Mouse (Mus musculus): ENCODE measurements around the gene Rev3l. TPM values are rescaled to one million over a fixed set of nuclear protein-coding genes. Genes with fewer than 3 reads are reported as not detected.

The Rev3l gene
- polyA plus RNA-seq, 1 experiment from 2014 or later, result 3.1 TPM

GRCm38 (mm10) chr10:39773940-39774726 is 42.2 kb downstream of the Rev3l start:
- no peak overlapping the region for H3K4me2 ChIP-seq (ENCODE audit: low read depth, low read length)
- no peak overlapping the region for H3K4me3 ChIP-seq (ENCODE audit: low read depth, low read length)
- no peaks in the 10 kb centered on the region; the same call in none of the 2 replicates for H3K4me1 ChIP-seq (ENCODE audit: control insufficient read depth, low read depth, low read length)
- 42% methylated on average over 9 of the region's 9 CpGs for WGBS (ENCODE audit: insufficient replicate concordance)
- no peak for ATAC-seq (ENCODE audit: low read depth)
- H3K9me3 ChIP-seq (replicated peaks; ENCODE audit: control insufficient read depth, low read length), result no peaks in the 10 kb centered on the region
- H3K36me3 ChIP-seq (ENCODE audit: control insufficient read depth, insufficient read depth), result no peaks in the 10 kb centered on the region
- no peaks in the 10 kb centered on the region for H3K27me3 ChIP-seq (ENCODE audit: control insufficient read depth, insufficient read depth, low read depth, low read length)
- H3K9ac ChIP-seq (ENCODE audit: low read depth, low read length), result no peak overlapping the region
- no peak overlapping the region for H3K27ac ChIP-seq (ENCODE audit: low read length)

GRCm38 (mm10) chr10:39776927-39777326 is 45.0 kb downstream of the Rev3l start:
- H3K36me3 ChIP-seq (ENCODE audit: control insufficient read depth, insufficient read depth), result no peaks in the 10 kb centered on the region
- ATAC-seq (ENCODE audit: low read depth), result no peak
- H3K4me2 ChIP-seq (ENCODE audit: low read depth, low read length), result no peak overlapping the region
- H3K4me1 ChIP-seq (ENCODE audit: control insufficient read depth, low read depth, low read length), result no peaks in the 10 kb centered on the region; the same call in none of the 2 replicates
- no peak overlapping the region for H3K27ac ChIP-seq (ENCODE audit: low read length)
- no peak overlapping the region for H3K9ac ChIP-seq (ENCODE audit: low read depth, low read length)
- no peak overlapping the region for H3K4me3 ChIP-seq (ENCODE audit: low read depth, low read length)
- no peaks in the 10 kb centered on the region for H3K27me3 ChIP-seq (ENCODE audit: control insufficient read depth, insufficient read depth, low read depth, low read length)
- no peaks in the 10 kb centered on the region for H3K9me3 ChIP-seq (replicated peaks; ENCODE audit: control insufficient read depth, low read length)
- WGBS (ENCODE audit: insufficient replicate concordance), result 68% methylated on average over 3 of the region's 3 CpGs

- no peak for ATAC-seq (ENCODE audit: low read depth)
These were observed 46.4 kb downstream of the Rev3l start for GRCm38 (mm10) chr10:39778305-39778704.

GRCm38 (mm10) chr10:39785241-39785640 is 53.3 kb downstream of the Rev3l start:
- no peak for ATAC-seq (ENCODE audit: low read depth)
- H3K9me3 ChIP-seq (replicated peaks; ENCODE audit: control insufficient read depth, low read length), result no peaks in the 10 kb centered on the region
- no peak overlapping the region for H3K9ac ChIP-seq (ENCODE audit: low read depth, low read length)
- H3K4me2 ChIP-seq (ENCODE audit: low read depth, low read length), result no peak overlapping the region
- WGBS (ENCODE audit: insufficient replicate concordance), result 42% methylated on average over 3 of the region's 3 CpGs
- no peaks in the 10 kb centered on the region for H3K27me3 ChIP-seq (ENCODE audit: control insufficient read depth, insufficient read depth, low read depth, low read length)
- H3K4me3 ChIP-seq (ENCODE audit: low read depth, low read length), result no peak overlapping the region
- no peak overlapping the region for H3K27ac ChIP-seq (ENCODE audit: low read length)
- no peaks in the 10 kb centered on the region for H3K36me3 ChIP-seq (ENCODE audit: control insufficient read depth, insufficient read depth)
- H3K4me1 ChIP-seq (ENCODE audit: control insufficient read depth, low read depth, low read length), result no peaks in the 10 kb centered on the region

More at GRCm38 (mm10) chr10:39778305-39778704, 46.4 kb downstream of the Rev3l start:
- H3K4me1 ChIP-seq (ENCODE audit: control insufficient read depth, low read depth, low read length), result no peaks in the 10 kb centered on the region; the same call in none of the 2 replicates
- WGBS (ENCODE audit: insufficient replicate concordance), result 41% methylated on average over 4 of the region's 4 CpGs
- H3K9me3 ChIP-seq (replicated peaks; ENCODE audit: control insufficient read depth, low read length), result no peaks in the 10 kb centered on the region
- no peak overlapping the region for H3K4me3 ChIP-seq (ENCODE audit: low read depth, low read length)
- H3K27me3 ChIP-seq (ENCODE audit: control insufficient read depth, insufficient read depth, low read depth, low read length), result no peaks in the 10 kb centered on the region
- no peak overlapping the region for H3K9ac ChIP-seq (ENCODE audit: low read depth, low read length)
- no peak overlapping the region for H3K4me2 ChIP-seq (ENCODE audit: low read depth, low read length)
- no peaks in the 10 kb centered on the region for H3K36me3 ChIP-seq (ENCODE audit: control insufficient read depth, insufficient read depth)
- H3K27ac ChIP-seq (ENCODE audit: low read length), result no peak overlapping the region

DNA sequence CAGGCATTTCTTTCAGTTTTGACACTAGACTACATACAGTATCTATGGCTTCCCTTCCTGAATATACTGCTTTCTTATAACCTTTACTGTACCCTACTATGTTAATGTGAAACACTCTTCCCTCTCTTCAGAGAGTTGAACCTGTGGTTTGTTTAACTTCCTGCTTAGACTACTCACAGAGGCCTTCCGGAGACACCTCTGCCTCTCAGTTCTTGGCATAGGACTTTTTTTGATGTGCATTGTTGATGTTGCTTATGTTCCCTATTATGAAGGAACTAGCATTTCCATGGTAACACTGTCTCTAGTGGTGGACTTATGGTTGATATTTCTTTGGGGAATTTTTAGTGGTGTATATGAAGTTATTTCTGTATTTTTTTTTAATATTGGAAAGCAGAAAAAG is 61.4 kb downstream of the Rev3l start:
- Histone ChIP-seq H3K27me3 (ENCODE audit: control insufficient read depth, insufficient read depth, low read depth, low read length) (no peaks in the 10 kb centered on the region), H3K9ac (ENCODE audit: low read depth, low read length) (no peak overlapping the region), H3K4me1 (ENCODE audit: control insufficient read depth, low read depth, low read length) (no peaks in the 10 kb centered on the region), H3K27ac (ENCODE audit: low read length) (no peak overlapping the region), H3K4me3 (ENCODE audit: low read depth, low read length) (no peak overlapping the region), H3K9me3 (replicated peaks; ENCODE audit: control insufficient read depth, low read length) (no peaks in the 10 kb centered on the region), H3K36me3 (ENCODE audit: control insufficient read depth, insufficient read depth) (peaks cover 4% of the 10 kb centered on the region), H3K4me2 (ENCODE audit: low read depth, low read length) (no peak overlapping the region)
- 51% methylated on average over 1 of the region's 1 CpGs for WGBS (ENCODE audit: insufficient replicate concordance)
- ATAC-seq (ENCODE audit: low read depth), result no peak

DNA sequence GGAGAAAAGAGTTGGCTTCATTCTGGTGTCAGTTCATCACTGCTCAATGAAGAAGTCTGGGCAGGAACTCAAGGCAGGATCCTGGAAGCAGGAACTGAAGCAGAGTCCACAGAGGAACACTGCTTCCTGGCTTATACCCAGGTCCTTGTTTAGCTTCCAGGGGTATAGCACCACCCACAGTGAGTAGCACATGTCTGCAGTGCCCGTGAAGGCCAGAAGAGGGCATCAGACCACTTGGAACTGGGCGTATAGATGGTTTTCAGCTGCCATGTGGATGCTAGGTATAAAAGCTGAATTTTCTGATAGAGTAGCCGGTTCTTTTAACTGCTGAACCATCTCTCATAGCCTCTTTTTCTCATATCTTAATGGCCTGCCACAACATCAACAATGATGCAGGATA is 79.6 kb downstream of the Rev3l start:
- WGBS (ENCODE audit: insufficient replicate concordance), result 50% methylated on average over 3 of the region's 3 CpGs
- Histone ChIP-seq H3K4me2 (ENCODE audit: low read depth, low read length) (no peak overlapping the region), H3K9ac (ENCODE audit: low read depth, low read length) (no peak overlapping the region), H3K4me1 (ENCODE audit: control insufficient read depth, low read depth, low read length) (no peaks in the 10 kb centered on the region), H3K27ac (ENCODE audit: low read length) (no peak overlapping the region), H3K4me3 (ENCODE audit: low read depth, low read length) (no peak overlapping the region), H3K9me3 (replicated peaks; ENCODE audit: control insufficient read depth, low read length) (no peaks in the 10 kb centered on the region), H3K36me3 (ENCODE audit: control insufficient read depth, insufficient read depth) (peaks cover 4% of the 10 kb centered on the region), H3K27me3 (ENCODE audit: control insufficient read depth, insufficient read depth, low read depth, low read length) (no peaks in the 10 kb centered on the region)
- ATAC-seq (ENCODE audit: low read depth), result no peak

GRCm38 (mm10) chr10:39842621-39843020 is 110.7 kb downstream of the Rev3l start:
- no peak overlapping the region for H3K9ac ChIP-seq (ENCODE audit: low read depth, low read length)
- peaks cover 6% of the 10 kb centered on the region for H3K36me3 ChIP-seq (ENCODE audit: control insufficient read depth, insufficient read depth)
- H3K27me3 ChIP-seq (ENCODE audit: control insufficient read depth, insufficient read depth, low read depth, low read length), result no peaks in the 10 kb centered on the region
- WGBS (ENCODE audit: insufficient replicate concordance), result 76% methylated on average over 1 of the region's 1 CpGs
- no peak overlapping the region for H3K27ac ChIP-seq (ENCODE audit: low read length)
- no peaks in the 10 kb centered on the region for H3K9me3 ChIP-seq (replicated peaks; ENCODE audit: control insufficient read depth, low read length)
- no peak overlapping the region for H3K4me3 ChIP-seq (ENCODE audit: low read depth, low read length)
- no peak overlapping the region for H3K4me2 ChIP-seq (ENCODE audit: low read depth, low read length)
- no peak for ATAC-seq (ENCODE audit: low read depth)
- H3K4me1 ChIP-seq (ENCODE audit: control insufficient read depth, low read depth, low read length), result no peaks in the 10 kb centered on the region

DNA sequence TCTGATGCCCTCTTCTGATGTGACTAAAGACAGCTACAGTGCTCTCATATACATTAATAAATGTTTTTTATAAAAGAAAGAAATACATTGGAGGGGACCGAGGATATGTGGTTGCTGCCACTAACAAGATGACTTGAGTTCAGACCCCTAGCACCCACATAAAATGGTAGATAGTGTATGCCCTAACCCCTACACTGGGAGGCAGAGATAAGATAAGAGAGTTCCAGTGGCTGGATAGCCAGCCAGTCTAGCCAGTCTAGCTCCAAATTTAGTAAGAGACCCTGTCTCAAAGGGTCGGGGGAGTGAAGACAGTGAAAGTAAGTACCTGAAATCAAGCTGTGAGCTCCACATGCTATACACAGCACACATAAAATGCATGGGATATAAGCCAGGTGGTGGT is 133.6 kb downstream of the Rev3l start:
- Histone ChIP-seq H3K4me2 (ENCODE audit: low read depth, low read length) (no peak overlapping the region), H3K4me3 (ENCODE audit: low read depth, low read length) (no peak overlapping the region), H3K27me3 (ENCODE audit: control insufficient read depth, insufficient read depth, low read depth, low read length) (no peaks in the 10 kb centered on the region), H3K4me1 (ENCODE audit: control insufficient read depth, low read depth, low read length) (peaks cover 3% of the 10 kb centered on the region; the same call in 1 of the 2 replicates), H3K36me3 (ENCODE audit: control insufficient read depth, insufficient read depth) (peaks cover 5% of the 10 kb centered on the region), H3K27ac (ENCODE audit: low read length) (no peak overlapping the region), H3K9ac (ENCODE audit: low read depth, low read length) (no peak overlapping the region), H3K9me3 (replicated peaks; ENCODE audit: control insufficient read depth, low read length) (no peaks in the 10 kb centered on the region)
- no peak for ATAC-seq (ENCODE audit: low read depth)
- WGBS (ENCODE audit: insufficient replicate concordance), result 35% methylated on average over 2 of the region's 2 CpGs

DNA sequence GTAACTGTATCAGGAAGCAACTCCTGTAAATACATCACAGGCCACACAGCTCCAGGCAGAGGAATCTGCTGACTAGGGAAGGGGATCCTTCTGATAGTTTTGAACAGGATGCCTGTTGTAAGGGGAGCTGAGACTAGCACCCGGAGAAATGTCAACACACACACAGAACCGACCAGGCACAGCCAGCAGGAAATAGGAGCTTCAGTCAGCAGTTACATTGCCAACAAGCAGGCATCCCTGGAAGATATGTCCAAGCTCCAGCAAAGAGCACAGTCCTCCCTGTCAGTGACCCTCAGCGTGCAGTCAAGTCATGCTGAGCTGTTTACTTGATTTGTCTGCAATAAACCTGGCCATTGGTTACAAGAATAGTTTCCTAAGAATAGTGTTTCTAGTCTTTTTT is 156.7 kb downstream of the Rev3l start:
- Histone ChIP-seq H3K4me1 (ENCODE audit: control insufficient read depth, low read depth, low read length) (no peaks in the 10 kb centered on the region; the same call in 1 of the 2 replicates), H3K27ac (ENCODE audit: low read length) (no peak overlapping the region), H3K9ac (ENCODE audit: low read depth, low read length) (no peak overlapping the region), H3K4me3 (ENCODE audit: low read depth, low read length) (no peak overlapping the region), H3K27me3 (ENCODE audit: control insufficient read depth, insufficient read depth, low read depth, low read length) (no peaks in the 10 kb centered on the region), H3K4me2 (ENCODE audit: low read depth, low read length) (no peak overlapping the region), H3K9me3 (replicated peaks; ENCODE audit: control insufficient read depth, low read length) (no peaks in the 10 kb centered on the region), H3K36me3 (ENCODE audit: control insufficient read depth, insufficient read depth) (no peaks in the 10 kb centered on the region)
- 43% methylated on average over 3 of the region's 3 CpGs for WGBS (ENCODE audit: insufficient replicate concordance)
- ATAC-seq (ENCODE audit: low read depth), result no peak

Measured in liver, embryonic 16.5 days (tissue).